In genomic region chr7:91218321-91218987, GRCm38 (mm10) we compare ENCODE assay signal across 19 mouse cellular contexts.
DNase-seq lines count a peak whose midpoint lies in the region; ATAC-seq lines count a peak whose summit lies in the region.
"Had no signal": no experiment of that assay in that cellular context is flagged by ENCODE, and none has a peak within 500 bp of the region (broad histone marks: within the 10 kb centered on the region; RNA-seq: fewer than 3 reads in every experiment).

No protein-coding gene starts in this region.

- no peak for ATAC-seq in midbrain, embryonic 15.5 days (replicated peaks)
- no peak for ATAC-seq in forebrain, embryonic 15.5 days (replicated peaks)
- ATAC-seq: forebrain, embryonic 16.5 days; liver, postnatal 0 days had no signal

- H3K4me3 ChIP-seq in midbrain, embryonic 15.5 days: no peak overlapping the region
- H3K4me3 ChIP-seq in forebrain, embryonic 15.5 days: no peak overlapping the region
- H3K4me3 ChIP-seq: embryonic facial prominence, embryonic 15.5 days; limb, embryonic 13.5 days had no signal

- no peak overlapping the region for H3K4me2 ChIP-seq in midbrain, embryonic 15.5 days
- no peak overlapping the region for H3K4me2 ChIP-seq in forebrain, embryonic 15.5 days (replicated peaks)
- H3K4me2 ChIP-seq: embryonic facial prominence, embryonic 15.5 days; hindbrain, embryonic 14.5 days; limb, embryonic 13.5 days had no signal

- intact Hi-C loops in left cerebral cortex, postnatal 14 days (cut with DNase I): no loop called here

- WGBS in midbrain, embryonic 15.5 days: 64% methylated on average over 7 of the region's 7 CpGs
- WGBS in forebrain, embryonic 15.5 days: 49% methylated on average over 7 of the region's 7 CpGs

- DNase-seq in cerebellum, adult 9-11 months: peak; percentile 5
- no peak for DNase-seq in cerebellum, postnatal 4 days (ENCODE audit: low spot score in 2 of 2)
- DNase-seq in Muller cell, postnatal 12 days (ENCODE audit: inconsistent ontology term): peak; percentile 42
- peak; percentile 14 to 42 for DNase-seq in frontal cortex, postnatal 10 days (ENCODE audit: low spot score in 2 of 2)
- peak; percentile 47 to 56 for DNase-seq in left cerebral cortex, postnatal 14 days (ENCODE audit: low spot score in 2 of 2)
- no peak for DNase-seq in adrenal gland, postnatal 25 days
- DNase-seq: adrenal gland, postnatal 14 days; B cell, adult 2 months; kidney, adult 11 months; kidney, postnatal 36 days; liver, postnatal 0 days; midbrain, embryonic 14.5 days had no signal

- no peaks in the 10 kb centered on the region for H3K36me3 ChIP-seq in midbrain, embryonic 15.5 days (replicated peaks)
- no peaks in the 10 kb centered on the region for H3K36me3 ChIP-seq in forebrain, embryonic 15.5 days
- H3K36me3 ChIP-seq: embryonic facial prominence, embryonic 15.5 days; limb, embryonic 13.5 days had no signal

- H3K27ac ChIP-seq in midbrain, embryonic 15.5 days: no peak overlapping the region
- no peak overlapping the region for H3K27ac ChIP-seq in forebrain, embryonic 15.5 days (replicated peaks)
- H3K27ac ChIP-seq: embryonic facial prominence, embryonic 15.5 days; hindbrain, embryonic 14.5 days; limb, embryonic 13.5 days; macrophage had no signal

- H3K4me1 ChIP-seq in midbrain, embryonic 15.5 days: 0 out of 2 replicates have a peak, but pooled peaks cover 6% of the 10 kb centered on the region
- peaks cover 6% of the 10 kb centered on the region; the same call in 1 of the 2 replicates for H3K4me1 ChIP-seq in forebrain, embryonic 15.5 days
- H3K4me1 ChIP-seq: embryonic facial prominence, embryonic 15.5 days; limb, embryonic 13.5 days had no signal

- no peak overlapping the region for H3K9ac ChIP-seq in midbrain, embryonic 15.5 days
- no peak overlapping the region for H3K9ac ChIP-seq in forebrain, embryonic 15.5 days (replicated peaks)
- H3K9ac ChIP-seq: embryonic facial prominence, embryonic 15.5 days; hindbrain, embryonic 14.5 days; limb, embryonic 13.5 days; liver, postnatal 0 days had no signal

- H3K9me3 ChIP-seq in midbrain, embryonic 15.5 days: no peaks in the 10 kb centered on the region
- no peaks in the 10 kb centered on the region for H3K9me3 ChIP-seq in forebrain, embryonic 15.5 days
- H3K9me3 ChIP-seq: embryonic facial prominence, embryonic 15.5 days; limb, embryonic 13.5 days had no signal

- H3K27me3 ChIP-seq in midbrain, embryonic 15.5 days (replicated peaks): no peaks in the 10 kb centered on the region
- no peaks in the 10 kb centered on the region for H3K27me3 ChIP-seq in forebrain, embryonic 15.5 days
- H3K27me3 ChIP-seq: embryonic facial prominence, embryonic 15.5 days had no signal

Comparison
In these comparisons a context has a peak if more than half of its experiments do, and no peak if none do; other contexts are left out.
1. DNase-seq: peak in cerebellum, adult 9-11 months (single experiment), Muller cell, postnatal 12 days (single experiment), frontal cortex, postnatal 10 days (2 of 2) and left cerebral cortex, postnatal 14 days (2 of 2); none in cerebellum, postnatal 4 days (0 of 2) and adrenal gland, postnatal 25 days (single experiment).